Mouse (Mus musculus): ENCODE data around the gene Krt28.

The Krt28 gene

DNA sequence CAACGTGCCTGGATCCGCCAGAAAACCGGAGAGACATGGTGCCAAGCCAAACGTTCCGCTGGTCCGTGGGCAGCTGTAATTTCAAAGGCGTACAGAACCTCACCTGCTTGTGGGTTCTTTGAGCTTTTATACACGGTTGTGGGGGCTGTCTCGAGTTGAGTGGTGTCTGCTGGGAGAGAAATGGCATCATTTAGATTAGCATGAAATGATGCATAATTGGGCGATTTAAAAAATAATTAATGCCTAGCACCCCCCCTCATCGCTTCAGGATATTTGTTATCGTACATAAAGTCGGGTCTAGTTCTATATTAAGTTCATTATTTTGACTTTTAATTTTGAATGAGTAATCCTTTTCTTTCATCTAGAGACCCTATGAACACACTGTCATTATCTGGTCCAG lies at the start of gene Krt28:
TSS of gene Krt28 (minus strand) at position 101 of the 400 bp plus-strand sequence.
- no peak for DNase-seq (ENCODE audit: extremely low spot score, low read depth, low spot score)

- no peak for DNase-seq (ENCODE audit: extremely low spot score, low read depth, low spot score)
These were observed 47.5 kb upstream of the Krt28 start, which contains the start of gene Krt12 for GRCm38 (mm10) chr11:99422159-99422558. Gene Krt12 (minus strand): TSS chr11:99422259.

DNA sequence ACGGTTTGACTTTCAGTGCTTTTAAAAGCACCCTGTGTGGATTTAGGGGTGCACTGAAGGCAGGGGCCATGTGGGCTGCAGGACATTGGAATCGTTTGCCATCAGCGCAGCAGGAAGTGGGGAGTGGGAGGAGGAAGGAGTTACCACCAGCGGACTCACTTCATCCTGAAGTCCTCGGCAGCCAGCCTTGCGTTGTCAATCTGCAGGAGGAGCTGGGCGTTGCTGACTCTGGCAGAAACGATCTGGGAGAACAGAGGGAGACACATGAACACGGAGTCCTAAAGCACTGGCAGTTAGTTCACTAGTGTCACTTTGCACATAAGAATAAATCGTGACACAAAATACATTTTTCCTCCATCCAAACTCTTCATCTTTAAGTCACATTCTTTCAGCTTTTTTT lies 45.9 kb upstream of the Krt28 start:
- DNase-seq (ENCODE audit: extremely low spot score, low read depth, low spot score) = no peak

DNA sequence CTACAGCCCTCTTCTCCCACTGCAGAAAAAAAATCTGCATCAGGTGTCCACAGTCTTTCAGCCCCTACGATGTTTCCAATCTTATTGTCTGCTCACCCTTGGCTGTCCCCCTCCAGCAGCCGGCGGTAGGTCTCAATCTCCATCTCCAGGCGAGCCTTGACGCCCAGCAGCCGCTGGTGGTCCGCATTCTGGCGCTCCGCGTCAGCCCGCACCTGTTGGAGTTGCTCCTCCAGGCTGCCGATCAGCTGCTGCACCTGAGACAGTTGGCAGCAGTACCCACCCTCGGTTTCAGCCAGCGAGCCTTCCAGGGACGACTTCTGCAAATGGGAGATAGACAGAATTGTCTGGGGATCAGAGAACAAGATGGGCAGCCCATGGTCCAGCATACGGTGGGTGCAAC lies 43.1 kb upstream of the Krt28 start:
- DNase-seq (ENCODE audit: extremely low spot score, low read depth, low spot score) = no peak

DNA sequence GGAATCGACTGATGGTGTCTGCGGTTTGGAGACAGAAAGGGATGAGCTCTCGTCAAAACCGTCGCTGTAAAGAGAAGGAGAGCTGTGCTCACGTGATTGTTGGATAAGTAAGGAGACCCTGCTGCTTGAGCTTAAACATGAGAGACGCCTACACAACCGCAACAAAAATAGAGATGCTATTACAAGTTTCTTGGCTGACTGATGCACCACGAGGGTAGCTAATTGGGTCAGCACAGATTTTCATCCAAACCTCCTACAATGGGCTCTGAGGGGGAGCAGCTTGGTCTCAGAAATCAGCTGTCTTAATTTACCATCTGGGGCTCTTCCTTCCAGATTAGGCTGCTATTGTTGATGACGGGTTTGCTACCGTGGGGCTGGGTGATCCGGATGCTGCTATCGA lies 42.2 kb upstream of the Krt28 start:
- no peak for DNase-seq (ENCODE audit: extremely low spot score, low read depth, low spot score)

- no peak for DNase-seq (ENCODE audit: extremely low spot score, low read depth, low spot score)
These were observed 39.9 kb upstream of the Krt28 start for GRCm38 (mm10) chr11:99414463-99415147.

- DNase-seq (ENCODE audit: extremely low spot score, low read depth, low spot score) = no peak
These were observed 38.5 kb upstream of the Krt28 start for GRCm38 (mm10) chr11:99413247-99413646.

DNA sequence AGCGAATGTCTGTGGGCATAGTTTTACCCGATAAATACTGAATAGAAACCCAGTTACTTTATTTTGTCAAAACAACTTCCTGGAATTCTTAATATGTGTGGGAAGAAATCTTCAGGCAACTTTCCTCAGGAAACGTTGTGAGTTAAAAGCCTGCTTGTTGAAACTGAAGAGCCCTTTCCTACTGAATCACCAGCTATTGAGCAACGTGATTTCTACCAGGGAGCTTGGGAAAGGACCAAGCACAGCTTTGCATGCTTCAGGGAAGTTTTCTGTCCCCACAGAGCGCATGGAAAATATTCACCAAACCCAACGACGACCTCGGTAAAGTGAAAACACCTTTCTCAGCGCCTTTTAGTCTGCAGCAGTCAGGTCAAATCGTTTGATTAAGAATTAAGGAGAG lies 31.5 kb upstream of the Krt28 start:
- no peak for DNase-seq (ENCODE audit: extremely low spot score, low read depth, low spot score)

DNA sequence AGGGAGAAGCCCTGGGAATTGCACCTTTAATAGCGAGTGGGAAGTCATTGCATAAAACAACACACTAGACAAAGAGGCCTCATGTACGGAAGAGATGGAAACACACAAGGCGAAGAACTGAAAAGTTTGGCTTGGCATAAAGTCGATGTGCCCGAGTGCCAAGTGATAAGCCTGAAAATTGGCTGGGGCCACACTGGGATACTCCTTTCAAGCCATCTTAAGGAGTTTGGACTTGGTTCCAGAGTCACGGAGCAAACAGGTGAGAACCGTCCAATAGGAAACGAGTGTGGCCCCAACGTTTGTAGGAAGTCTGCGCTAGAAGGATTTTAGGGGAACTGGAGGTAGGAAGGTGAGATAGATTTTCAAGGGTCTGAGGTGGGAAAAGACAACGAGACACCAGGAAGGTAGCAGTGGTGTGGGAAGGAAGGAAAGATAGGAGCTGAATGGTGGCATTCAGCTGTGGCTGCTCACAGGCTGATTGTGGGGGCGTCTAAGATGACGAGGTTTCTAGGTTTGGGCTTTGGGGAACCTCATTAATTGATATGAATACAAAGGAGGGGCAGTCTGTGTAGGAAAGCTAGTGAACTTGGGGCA lies 25.4 kb upstream of the Krt28 start:
- DNase-seq (ENCODE audit: extremely low spot score, low read depth, low spot score) = no peak

GRCm38 (mm10) chr11:99398832-99399231 lies 24.1 kb upstream of the Krt28 start:
- DNase-seq (ENCODE audit: extremely low spot score, low read depth, low spot score) = no peak

GRCm38 (mm10) chr11:99398084-99398483 lies 23.4 kb upstream of the Krt28 start:
- no peak for DNase-seq (ENCODE audit: extremely low spot score, low read depth, low spot score)

DNA sequence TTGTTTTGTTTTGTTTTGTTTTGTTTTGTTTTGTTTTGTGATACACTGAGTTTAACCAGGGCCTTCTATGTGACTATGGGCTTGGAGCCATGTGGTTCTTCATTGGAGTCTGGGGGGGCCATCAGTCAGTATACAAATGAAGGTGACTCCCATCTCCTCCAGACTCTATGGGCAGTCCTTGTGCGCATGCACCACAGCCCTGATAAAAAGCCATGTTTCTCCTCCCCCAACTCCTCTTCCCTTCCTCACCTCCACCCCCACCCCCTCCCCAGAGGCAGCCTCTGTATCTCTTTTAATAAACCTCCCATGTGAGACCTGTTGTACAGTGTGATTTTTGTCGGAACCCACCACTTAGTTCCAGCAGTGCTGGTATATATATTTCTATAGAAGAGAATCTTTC lies 22.0 kb upstream of the Krt28 start:
- DNase-seq (ENCODE audit: extremely low spot score, low read depth, low spot score) = no peak

DNA sequence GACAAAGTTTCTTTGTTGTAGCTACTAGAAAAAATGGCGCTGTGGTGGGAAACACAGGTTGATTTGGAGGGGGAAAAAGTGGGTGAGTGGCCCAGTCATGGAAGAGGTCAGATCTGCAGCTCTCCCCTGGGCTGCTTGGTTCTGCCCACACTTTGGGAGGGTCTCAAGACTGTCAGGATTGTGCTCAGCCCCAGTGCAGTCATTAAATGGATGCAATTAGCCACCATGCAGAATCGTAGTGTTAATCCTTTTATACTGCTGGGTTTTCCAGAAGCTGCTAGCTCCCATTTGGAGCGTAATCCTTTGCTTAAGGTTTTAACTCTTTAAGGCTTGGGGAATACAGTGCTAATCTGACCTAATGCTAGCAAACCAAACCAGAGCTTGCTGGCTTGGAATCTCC lies 21.3 kb upstream of the Krt28 start:
- DNase-seq (ENCODE audit: extremely low spot score, low read depth, low spot score) = no peak

GRCm38 (mm10) chr11:99392492-99392891 lies 17.8 kb upstream of the Krt28 start:
- DNase-seq (ENCODE audit: extremely low spot score, low read depth, low spot score) = no peak

DNA sequence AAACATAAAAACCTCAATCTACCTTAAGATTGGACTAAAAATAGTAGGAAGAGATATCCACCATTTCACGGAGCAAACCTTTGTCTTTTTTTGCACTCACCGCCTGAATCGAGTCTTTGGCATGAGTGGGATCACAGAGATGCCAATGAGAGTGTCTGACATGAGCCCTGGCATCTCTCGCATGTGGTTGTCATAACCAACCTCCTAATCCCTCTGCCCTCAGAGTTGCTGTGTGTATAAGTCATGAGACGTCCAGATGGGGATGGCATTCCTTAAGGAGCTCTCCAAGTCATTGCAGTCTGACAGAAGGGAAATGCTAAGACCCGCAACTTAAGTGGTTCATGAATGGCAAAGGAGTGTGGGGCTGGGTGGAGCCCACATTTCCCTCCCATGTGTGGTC lies 16.7 kb upstream of the Krt28 start:
- no peak for DNase-seq (ENCODE audit: extremely low spot score, low read depth, low spot score)

GRCm38 (mm10) chr11:99390866-99391265 lies 16.2 kb upstream of the Krt28 start:
- no peak for DNase-seq (ENCODE audit: extremely low spot score, low read depth, low spot score)

DNA sequence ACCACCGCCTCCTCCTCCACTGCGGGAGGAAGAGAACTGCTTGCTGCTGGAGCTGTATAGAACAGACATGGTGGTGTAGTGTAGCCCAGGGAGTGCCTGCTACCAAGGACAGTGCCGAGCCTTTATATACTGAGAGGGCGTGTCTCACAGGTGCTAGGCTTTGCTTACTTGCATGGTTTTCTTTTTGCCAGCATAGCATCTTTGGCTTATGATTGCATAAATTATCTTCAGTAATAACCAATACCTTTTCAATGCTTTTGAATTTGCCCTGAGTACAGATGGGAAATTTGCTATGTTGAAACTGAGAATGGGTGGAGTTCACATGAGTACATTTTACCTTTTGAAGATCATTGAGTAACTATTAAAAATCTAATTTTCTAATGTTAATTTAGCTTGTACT lies 14.6 kb upstream of the Krt28 start, which contains the start of gene Krt10:
TSS of gene Krt10 (minus strand) at position 101 of the 400 bp plus-strand sequence.
- no peak for DNase-seq (ENCODE audit: extremely low spot score, low read depth, low spot score)

DNA sequence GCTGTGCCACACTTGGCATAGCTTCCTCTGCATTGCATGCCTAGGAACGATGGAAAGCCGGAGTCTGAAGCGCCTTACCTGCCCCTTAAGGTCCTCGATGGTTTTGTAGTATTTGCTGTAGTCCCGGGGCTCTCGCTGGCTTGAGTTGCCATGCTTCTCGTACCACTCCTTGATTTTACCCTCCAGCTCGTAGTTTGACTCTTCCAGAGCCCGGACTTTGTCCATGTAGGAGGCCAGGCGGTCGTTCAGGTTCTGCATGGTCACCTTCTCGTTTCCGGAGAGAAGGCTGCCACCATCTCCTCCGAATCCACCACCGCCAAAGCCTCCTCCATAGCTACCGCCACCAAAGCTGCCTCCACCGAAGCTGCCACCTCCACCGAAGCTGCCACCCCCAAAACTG lies 14.0 kb upstream of the Krt28 start:
- no peak for DNase-seq (ENCODE audit: extremely low spot score, low read depth, low spot score)

DNA sequence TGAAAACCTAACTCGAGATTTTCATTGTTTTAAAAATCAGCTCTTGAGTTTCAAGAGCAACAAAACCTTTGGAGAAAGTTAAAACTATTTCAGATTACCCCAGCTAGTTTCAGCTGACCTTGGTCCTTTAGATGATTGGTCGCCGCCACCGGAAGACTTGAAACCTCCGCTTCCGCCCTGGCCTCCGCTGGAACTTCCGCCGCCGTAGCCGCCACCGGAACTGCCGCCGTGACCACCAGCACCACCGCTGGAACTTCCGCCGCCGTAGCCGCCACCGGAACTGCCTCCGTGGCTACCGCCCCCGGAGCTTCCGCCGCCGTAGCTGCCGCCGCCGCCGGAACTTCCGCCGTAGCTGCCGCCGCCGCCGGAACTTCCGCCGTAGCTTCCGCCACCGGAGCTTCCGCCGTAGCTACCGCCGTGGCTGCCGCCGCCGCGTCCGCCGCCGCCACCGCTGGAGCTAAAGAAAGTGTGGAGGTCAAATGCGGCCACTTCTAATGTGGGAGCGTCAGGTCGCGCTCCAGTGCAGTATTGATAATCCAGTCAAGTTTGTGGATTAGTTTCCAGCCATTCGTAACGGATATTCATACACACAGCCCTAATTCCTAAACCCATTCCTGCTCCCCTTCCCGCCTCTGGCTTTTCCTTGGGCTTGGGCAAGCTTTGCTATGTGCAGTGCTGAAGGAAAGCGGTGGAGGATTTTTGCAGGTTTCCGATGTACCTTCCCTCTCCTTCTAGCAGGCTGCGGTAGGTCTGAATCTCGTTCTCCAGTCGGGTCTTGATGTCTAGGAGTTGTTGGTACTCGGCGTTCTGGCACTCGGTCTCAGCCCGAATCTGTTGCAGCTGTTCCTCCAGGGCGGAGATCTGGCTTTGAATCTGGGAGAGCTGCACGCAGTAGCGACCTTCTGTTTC lies 11.4 kb upstream of the Krt28 start:
- no peak for DNase-seq (ENCODE audit: extremely low spot score, low read depth, low spot score)

- no peak for DNase-seq (ENCODE audit: extremely low spot score, low read depth, low spot score)
These were observed 4.9 kb upstream of the Krt28 start for GRCm38 (mm10) chr11:99379568-99379967.

DNA sequence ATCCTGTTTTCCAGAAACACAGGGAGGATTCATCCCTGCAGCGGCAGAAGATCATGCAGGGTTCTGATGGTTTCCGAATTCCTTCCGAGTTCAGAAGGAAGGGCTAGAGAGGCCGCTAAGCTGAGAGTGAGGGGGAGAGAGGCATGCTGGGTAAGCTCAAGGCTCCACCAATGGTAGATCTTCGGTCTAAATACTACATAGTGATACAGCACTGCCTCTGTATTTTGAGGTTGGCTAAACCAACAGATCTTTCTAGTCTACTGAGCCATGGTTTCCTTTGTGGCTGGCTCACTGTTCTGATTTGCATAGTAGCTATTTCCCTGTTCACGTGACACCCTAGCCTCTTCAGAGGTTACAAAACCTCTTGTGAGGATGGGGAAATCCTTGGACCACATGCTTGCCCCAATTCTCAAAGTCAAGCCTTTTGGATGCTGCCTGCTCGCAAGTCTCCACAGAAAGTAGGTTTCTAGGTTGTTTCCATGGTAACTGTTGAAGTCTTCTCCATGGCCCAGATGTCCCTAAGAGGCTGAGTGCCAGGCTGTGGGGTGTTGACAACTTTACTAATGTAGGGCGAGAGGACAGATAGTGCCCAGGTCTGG lies 4.8 kb downstream of the Krt28 start:
- no peak for DNase-seq (ENCODE audit: extremely low spot score, low read depth, low spot score)
